Mouse (Mus musculus) spleen, adult 2 months (tissue): ENCODE measurements around the gene Gm45799. TPM values are rescaled to one million over a fixed set of nuclear protein-coding genes. Genes with fewer than 3 reads are reported as not detected.

Experiments used
- DNase-seq, 2 experiments: peaks; one replicate each; pipeline versions ENCODE4 v3.0.0 to v3.0.0-alpha.2; 2012 to 2021; ENCODE audit warnings: low spot score in 2 of 2, low read depth in 1 of 2
- H3K27ac ChIP-seq: fragments of 200-500 bp; 2 replicates; pipeline ENCODE4 v1.5.1; 2012; ENCODE audit warnings: low read length, inconsistent platforms; ENCODE audit not compliant: insufficient read depth
- H3K27me3 ChIP-seq: fragments of 200-500 bp; 2 replicates; pipeline ENCODE4 v1.6.1; 2012; ENCODE audit warnings: mild to moderate bottlenecking, moderate library complexity, low read length, inconsistent platforms; ENCODE audit not compliant: control insufficient read depth, insufficient read depth
- H3K36me3 ChIP-seq: fragments of 200-500 bp; 2 replicates; pipeline ENCODE4 v1.6.1; 2012; ENCODE audit warnings: mild to moderate bottlenecking, low read length, inconsistent platforms; ENCODE audit not compliant: control insufficient read depth, insufficient read depth
- H3K4me1 ChIP-seq: fragments of 200-500 bp; 2 replicates; pipeline ENCODE4 v1.6.1; 2011; ENCODE audit warnings: inconsistent platforms; ENCODE audit not compliant: control insufficient read depth, insufficient read depth, insufficient read length
- H3K4me3 ChIP-seq: fragments of 200-500 bp; 2 replicates; pipeline ENCODE4 v1.5.1; 2011; ENCODE audit warnings: mild to moderate bottlenecking, inconsistent platforms; ENCODE audit not compliant: insufficient read depth, insufficient read length; ENCODE audit errors: extremely low read depth
- CTCF ChIP-seq: fragments of 200-500 bp; IDR thresholded peaks from 2 replicates; pipeline ENCODE4 v1.5.1; 2011; ENCODE audit warnings: mild to moderate bottlenecking, inconsistent platforms; ENCODE audit not compliant: insufficient read depth, insufficient read length, insufficient replicate concordance; ENCODE audit errors: extremely low read depth
- POLR2A ChIP-seq: fragments of 200-500 bp; IDR thresholded peaks from 2 replicates; pipeline ENCODE4 v1.6.1; 2011; ENCODE audit warnings: low read depth, low read length, inconsistent platforms
- WGBS: fragments of 180-500 bp; shearing (Covaris S2); methylation state at CpG from one replicate; pipeline ENCODE4 v1.1.7; 2018; 5-methylcytosine and 5-hydroxymethylcytosine counted together
- polyA plus RNA-seq: library from polyadenylated mRNA; depleted of rRNA; stranded (reverse); fragments of >200 nt; gene quantifications from 2 replicates; pipeline ENCODE4 v1.2.3, GENCODE M21; 2012

The Gm45799 gene
- polyA plus RNA-seq, 1 experiment: 155 TPM

- H3K27ac ChIP-seq: no peak overlapping the region
- WGBS: 11% methylated on average over 1 of the region's 1 CpGs
Measured at GRCm38 (mm10) chr7:105690875-105691274, 50.5 kb downstream of the Gm45799 start.

DNA sequence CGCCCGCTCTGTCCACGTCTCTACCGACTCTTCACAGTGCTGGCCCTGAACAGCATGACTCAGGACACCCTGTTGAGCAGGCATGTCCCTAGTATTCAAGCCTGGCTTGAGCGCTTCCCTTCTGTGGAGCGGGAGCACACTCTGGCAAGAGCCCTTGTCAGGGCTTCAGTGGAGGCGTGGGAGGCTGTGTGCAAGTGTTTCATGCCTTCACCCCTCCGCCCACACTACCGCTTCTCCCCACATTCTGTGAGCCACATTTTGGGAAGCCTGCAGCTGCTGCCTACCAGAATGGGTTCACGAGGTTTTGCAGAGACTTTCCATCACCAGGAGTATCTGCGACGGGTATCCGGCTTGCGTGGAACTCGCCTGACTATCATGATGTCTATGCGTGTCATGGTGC is 62.8 kb downstream of the Gm45799 start:
- Histone ChIP-seq H3K36me3 (no peaks in the 10 kb centered on the region), H3K27ac (no peak overlapping the region), H3K4me3 (no peak overlapping the region), H3K4me1 (no peaks in the 10 kb centered on the region), H3K27me3 (no peaks in the 10 kb centered on the region)
- TF ChIP-seq POLR2A (no peak), CTCF (no peak)
- WGBS: 87% methylated on average over 16 of the region's 16 CpGs
- DNase-seq: no peak

More at GRCm38 (mm10) chr7:105690875-105691274, 50.5 kb downstream of the Gm45799 start:
- H3K4me1 ChIP-seq: no peaks in the 10 kb centered on the region
- no peak overlapping the region for H3K4me3 ChIP-seq
- H3K27me3 ChIP-seq: no peaks in the 10 kb centered on the region
- H3K36me3 ChIP-seq: no peaks in the 10 kb centered on the region
- TF ChIP-seq CTCF: no peak
- TF ChIP-seq POLR2A: no peak
- no peak for DNase-seq

- TF ChIP-seq POLR2A: no peak
- TF ChIP-seq CTCF: no peak
Measured at GRCm38 (mm10) chr7:105703816-105704215, 63.5 kb downstream of the Gm45799 start.

GRCm38 (mm10) chr7:105708733-105709132 is 68.4 kb downstream of the Gm45799 start:
- no peak for TF ChIP-seq CTCF
- no peak for TF ChIP-seq POLR2A
- no peaks in the 10 kb centered on the region for H3K27me3 ChIP-seq
- no peaks in the 10 kb centered on the region for H3K4me1 ChIP-seq
- no peak overlapping the region for H3K27ac ChIP-seq
- WGBS: 86% methylated on average over 5 of the region's 5 CpGs
- H3K36me3 ChIP-seq: no peaks in the 10 kb centered on the region
- DNase-seq: no peak
- H3K4me3 ChIP-seq: no peak overlapping the region

More at GRCm38 (mm10) chr7:105703816-105704215, 63.5 kb downstream of the Gm45799 start:
- no peaks in the 10 kb centered on the region for H3K27me3 ChIP-seq
- H3K4me1 ChIP-seq: no peaks in the 10 kb centered on the region
- no peak overlapping the region for H3K27ac ChIP-seq
- H3K36me3 ChIP-seq: no peaks in the 10 kb centered on the region
- H3K4me3 ChIP-seq: no peak overlapping the region
- 89% methylated on average over 4 of the region's 4 CpGs for WGBS
- no peak for DNase-seq

GRCm38 (mm10) chr7:105715366-105715765 is 75.0 kb downstream of the Gm45799 start:
- Histone ChIP-seq H3K4me1 (no peaks in the 10 kb centered on the region), H3K27me3 (no peaks in the 10 kb centered on the region), H3K27ac (no peak overlapping the region), H3K4me3 (no peak overlapping the region), H3K36me3 (no peaks in the 10 kb centered on the region)
- DNase-seq: no peak
- TF ChIP-seq POLR2A (no peak), CTCF (no peak)
- WGBS: 62% methylated on average over 3 of the region's 3 CpGs

DNA sequence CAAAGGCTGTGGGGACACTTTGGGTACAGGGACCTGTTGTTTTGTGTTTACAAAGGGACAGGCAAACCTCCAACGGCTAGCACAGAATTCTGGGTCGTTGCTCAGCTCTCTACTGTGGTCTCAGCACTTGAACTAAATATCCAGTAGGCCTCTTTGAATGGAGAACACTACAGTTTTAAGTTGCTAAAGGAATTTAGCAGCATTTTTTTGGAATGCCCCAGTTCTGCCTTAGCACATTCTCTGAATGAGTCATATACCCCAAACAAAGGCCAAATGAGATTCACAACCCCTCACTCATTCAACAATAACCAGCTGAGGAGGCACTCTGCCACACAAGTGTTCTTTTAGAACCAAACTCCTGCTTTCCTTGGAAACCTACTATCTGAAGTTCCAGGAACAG is 81.6 kb downstream of the Gm45799 start:
- Histone ChIP-seq H3K4me3 (no peak overlapping the region), H3K27ac (no peak overlapping the region), H3K27me3 (no peaks in the 10 kb centered on the region), H3K36me3 (no peaks in the 10 kb centered on the region), H3K4me1 (no peaks in the 10 kb centered on the region)
- 77% methylated on average over 2 of the region's 2 CpGs for WGBS
- TF ChIP-seq CTCF: no peak
- TF ChIP-seq POLR2A: no peak
- DNase-seq: no peak

DNA sequence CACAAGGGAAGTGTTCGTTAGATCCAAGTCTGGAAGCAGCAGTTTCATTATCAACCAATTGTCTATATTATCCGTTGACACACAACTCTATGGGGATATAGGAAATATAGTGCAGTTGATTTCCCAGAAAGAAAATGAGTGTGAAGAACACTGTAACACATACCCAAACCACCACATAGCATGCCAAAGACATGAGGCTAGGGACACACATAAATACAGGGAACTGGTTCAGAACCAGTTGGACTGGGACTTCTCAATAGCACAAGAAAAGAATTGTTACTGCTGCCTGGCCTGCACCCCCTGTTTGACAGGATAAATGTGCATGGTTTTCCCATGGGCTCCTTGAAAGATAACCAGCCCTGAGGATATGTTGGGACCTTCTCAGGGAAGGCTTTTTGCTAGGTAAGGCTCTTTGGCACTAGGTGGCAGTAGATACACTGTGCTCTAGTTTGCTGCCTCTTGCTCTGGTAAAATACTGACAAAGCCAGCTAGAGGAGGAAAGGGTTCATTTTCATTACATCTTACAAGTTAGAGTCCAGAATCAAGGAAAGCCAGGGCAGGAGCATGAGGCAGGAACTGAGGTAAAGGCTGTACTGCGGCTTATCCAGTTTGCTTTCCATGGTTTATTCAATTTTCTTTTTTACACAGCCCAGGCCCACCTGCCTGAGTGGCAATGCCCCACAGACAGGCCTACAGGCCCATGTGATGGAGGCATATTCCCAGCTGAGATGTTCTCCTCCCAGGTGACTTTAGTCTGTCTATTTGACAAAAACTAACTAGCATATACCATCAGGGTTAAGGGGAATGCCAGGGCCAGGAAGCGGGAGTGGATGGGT is 86.0 kb downstream of the Gm45799 start:
- Histone ChIP-seq H3K27ac (no peak overlapping the region), H3K27me3 (no peaks in the 10 kb centered on the region), H3K36me3 (peaks cover 4% of the 10 kb centered on the region), H3K4me3 (no peak overlapping the region), H3K4me1 (no peaks in the 10 kb centered on the region)
- TF ChIP-seq POLR2A (no peak), CTCF (peak; percentile 59; the same call in 1 of the 2 replicates)
- DNase-seq: peak; percentile 33 to 43
- 84% methylated on average over 4 of the region's 4 CpGs for WGBS
